Mouse (Mus musculus) megakaryocyte, embryonic 14.5 days (primary cell): ENCODE measurements around the gene Try5. TPM values are rescaled to one million over a fixed set of nuclear protein-coding genes. Genes with fewer than 3 reads are reported as not detected.
"Not testable (repeated sequence)": the region's sequence is repeated elsewhere in the genome, so short reads cannot be mapped to it uniquely, and the experiment has no call there.

Source experiments
- H3K27me3 ChIP-seq: replicated peaks from 2 replicates; pipeline ENCODE3; 2012; ENCODE audit warnings: inconsistent platforms
- H3K36me3 ChIP-seq: replicated peaks from 2 replicates; pipeline ENCODE3; 2012; ENCODE audit warnings: low read length, inconsistent platforms, mixed read lengths
- H3K4me1 ChIP-seq: 2 replicates; pipeline ENCODE4 v1.6.1; 2012; ENCODE audit warnings: inconsistent platforms
- H3K4me3 ChIP-seq: replicated peaks from 2 replicates; pipeline ENCODE3; 2012; ENCODE audit warnings: moderate library complexity, mild to moderate bottlenecking, inconsistent platforms
- H3K9me3 ChIP-seq: 2 replicates; pipeline ENCODE4 v1.6.1; 2012; ENCODE audit warnings: inconsistent platforms
- FLI1 ChIP-seq: IDR thresholded peaks from 2 replicates; pipeline ENCODE4 v1.6.1; 2012; ENCODE audit warnings: low read length, inconsistent platforms, mixed read lengths
- GATA1 ChIP-seq: IDR thresholded peaks from 3 replicates; pipeline ENCODE4 v1.6.1; 2012; ENCODE audit warnings: mixed read lengths, low read length, inconsistent platforms, borderline replicate concordance
- polyA plus RNA-seq: library from polyadenylated mRNA; stranded (reverse); fragments of >175 nt; gene quantifications from 2 replicates; pipeline ENCODE4 v1.2.3, GENCODE M21; 2012; ENCODE audit warnings: low replicate concordance; ENCODE audit not compliant: insufficient read depth

Gene Try5
- not detected in 2 replicates for polyA plus RNA-seq

- H3K9me3 ChIP-seq = not testable (repeated sequence)
These were observed at the start of gene Try5 for GRCm38 (mm10) chr6:41316741-41317140. Gene Try5 (minus strand): TSS chr6:41316841.

GRCm38 (mm10) chr6:41353932-41354331 lies 37.3 kb upstream of the Try5 start, which contains the start of gene Try10:
Gene Try10 (plus strand): TSS chr6:41354105.
- no peak for TF ChIP-seq FLI1
- TF ChIP-seq GATA1 = no peak
- Histone ChIP-seq H3K36me3 (no peaks in the 10 kb centered on the region), H3K27me3 (no peaks in the 10 kb centered on the region), H3K4me3 (no peak within 1 kb of the TSS), H3K9me3 (no peaks in the 10 kb centered on the region), H3K4me1 (no peaks in the 10 kb centered on the region)

More at GRCm38 (mm10) chr6:41316741-41317140, at the start of gene Try5:
- not testable (repeated sequence) for H3K4me3 ChIP-seq, H3K27me3 ChIP-seq, H3K36me3 ChIP-seq, H3K4me1 ChIP-seq

GRCm38 (mm10) chr6:41301969-41302368 lies 14.7 kb downstream of the Try5 start, which contains the start of gene Try4:
Gene Try4 (plus strand): TSS chr6:41302269.
- Histone ChIP-seq H3K4me3 (no peak within 1 kb of the TSS), H3K9me3 (no peaks in the 10 kb centered on the region), H3K36me3 (no peaks in the 10 kb centered on the region), H3K27me3 (peaks cover 3% of the 10 kb centered on the region), H3K4me1 (no peaks in the 10 kb centered on the region; the same call in 1 of the 2 replicates)
- TF ChIP-seq FLI1 = no peak
- no peak for TF ChIP-seq GATA1

DNA sequence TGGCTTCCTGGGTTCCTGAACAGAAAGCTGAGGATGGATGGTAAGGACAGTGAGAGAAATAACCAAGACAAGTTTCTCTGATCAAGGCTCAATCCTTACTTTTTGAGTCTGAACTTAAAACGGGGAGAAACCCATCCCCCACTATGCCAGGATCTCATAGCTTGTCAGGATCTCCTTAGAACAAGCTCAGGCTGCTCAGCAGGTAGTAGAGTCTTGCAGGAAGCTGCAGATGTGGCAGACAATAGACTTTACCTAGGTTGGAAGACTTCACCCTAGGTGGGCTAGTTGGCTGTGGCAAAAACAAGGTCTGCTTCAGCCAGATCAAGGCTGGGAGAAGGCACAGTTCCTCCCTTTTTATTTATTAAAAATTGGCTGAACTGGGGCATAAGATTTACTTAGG lies 18.4 kb downstream of the Try5 start:
- TF ChIP-seq FLI1 (no peak), GATA1 (no peak)
- Histone ChIP-seq H3K9me3 (no peaks in the 10 kb centered on the region), H3K4me1 (no peaks in the 10 kb centered on the region; the same call in 1 of the 2 replicates), H3K4me3 (no peak overlapping the region), H3K27me3 (peaks cover 3% of the 10 kb centered on the region), H3K36me3 (no peaks in the 10 kb centered on the region)

DNA sequence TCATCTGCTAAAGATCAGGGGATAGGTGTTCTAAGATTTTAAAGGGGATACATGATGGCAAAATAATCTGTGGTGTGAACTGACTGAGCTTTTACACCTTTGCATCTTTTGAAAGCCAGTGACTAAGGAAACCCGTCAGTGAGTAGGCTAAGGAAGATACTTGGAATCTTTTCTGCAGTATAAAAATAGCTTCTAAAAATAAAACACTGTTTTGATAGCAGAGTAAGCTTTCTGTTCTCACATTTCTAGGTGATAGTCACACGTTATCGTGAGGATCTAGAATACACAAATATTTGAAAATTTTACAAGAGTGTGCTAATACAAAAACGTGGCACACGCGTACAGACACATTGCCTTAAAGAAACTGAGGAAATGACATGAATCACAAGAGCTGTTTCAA lies 50.5 kb downstream of the Try5 start:
- no peaks in the 10 kb centered on the region for H3K36me3 ChIP-seq
- H3K27me3 ChIP-seq = no peaks in the 10 kb centered on the region
- H3K9me3 ChIP-seq = peaks cover 6% of the 10 kb centered on the region; the same call in 1 of the 2 replicates
- TF ChIP-seq FLI1 = no peak
- TF ChIP-seq GATA1 = no peak
- H3K4me3 ChIP-seq = no peak overlapping the region
- H3K4me1 ChIP-seq = peaks cover 9% of the 10 kb centered on the region

DNA sequence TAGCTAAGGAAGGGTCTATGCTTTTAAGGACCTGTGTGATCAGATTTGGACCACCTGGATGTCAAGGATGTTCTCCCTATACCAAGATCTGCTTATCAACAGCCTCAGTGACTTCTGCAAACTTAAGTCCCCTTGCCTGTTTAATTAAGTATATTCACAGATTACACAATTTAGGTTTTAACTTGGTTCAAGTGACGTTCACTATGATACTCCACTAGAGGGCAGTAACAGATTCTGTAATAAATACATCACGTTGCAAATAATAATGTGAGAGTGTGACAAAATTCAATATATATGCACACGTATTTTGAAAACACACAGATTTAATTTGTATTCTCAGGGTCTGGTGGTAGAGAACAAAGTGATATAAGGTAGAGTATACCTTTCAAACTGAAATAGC lies 53.8 kb downstream of the Try5 start:
- no peaks in the 10 kb centered on the region for H3K27me3 ChIP-seq
- TF ChIP-seq GATA1 (no peak), FLI1 (no peak)
- H3K36me3 ChIP-seq = no peaks in the 10 kb centered on the region
- peaks cover 6% of the 10 kb centered on the region; the same call in 1 of the 2 replicates for H3K9me3 ChIP-seq
- H3K4me1 ChIP-seq = no peaks in the 10 kb centered on the region; the same call in 1 of the 2 replicates
- H3K4me3 ChIP-seq = no peak overlapping the region

Other genes starting within 250 kb of the Try5 start
- gene Try4, start 14.6 kb downstream of the Try5 start, polyA plus RNA-seq = not detected in 2 replicates
- gene Try10, start 37.3 kb upstream of the Try5 start, polyA plus RNA-seq = not detected in 2 replicates
- not detected in 2 replicates for gene Prss3, start 60.8 kb upstream of the Try5 start, polyA plus RNA-seq
- not detected in 2 replicates for gene Gm5771, start 75.5 kb upstream of the Try5 start, polyA plus RNA-seq
- not detected in 2 replicates for gene Gm10334, start 129.3 kb upstream of the Try5 start, polyA plus RNA-seq
- not detected in 2 replicates for gene Prss1, start 142.1 kb upstream of the Try5 start, polyA plus RNA-seq
- not detected in 2 replicates for gene Prss2, start 204.9 kb upstream of the Try5 start, polyA plus RNA-seq